Mouse (Mus musculus): ENCODE results near the gene Stk38l. TPM values are rescaled to one million over a fixed set of nuclear protein-coding genes. Genes with fewer than 3 reads are reported as not detected.
A peak's percentile ranks its signal among the peaks of the same experiment; 100 is the strongest.

Stk38l gene
- polyA plus RNA-seq, 1 experiment: 0.59 TPM

DNA sequence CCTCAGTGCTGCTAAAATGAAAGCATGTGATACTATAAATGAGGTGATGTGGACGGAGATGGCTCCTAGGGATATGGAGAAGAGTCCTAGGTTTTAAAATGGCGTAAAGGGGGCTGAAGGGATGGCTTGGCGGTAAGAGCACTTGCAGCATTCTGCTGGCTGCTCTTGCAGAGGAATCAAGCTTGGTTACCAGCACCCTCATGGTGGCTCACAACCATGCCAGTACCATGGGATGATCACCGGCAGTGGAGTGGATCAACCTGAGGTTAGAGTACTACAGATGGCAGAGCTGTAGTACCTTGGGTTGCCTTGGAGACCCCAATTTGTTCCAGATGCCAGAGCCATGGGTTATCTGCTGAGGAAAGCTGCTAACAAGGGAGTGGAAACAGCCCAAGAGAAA is 26.4 kb upstream of the Stk38l start:
- TF ChIP-seq GATA1 (IDR thresholded peaks at IDR 0.05; ENCODE audit: borderline replicate concordance, low read length): no peak
- TF ChIP-seq FLI1 (IDR thresholded peaks at IDR 0.05; ENCODE audit: low read length): no peak
- Histone ChIP-seq H3K27me3 (replicated peaks) (no peaks in the 10 kb centered on the region), H3K4me3 (replicated peaks) (peak overlapping the region; percentile 2), H3K4me1 (peaks cover 36% of the 10 kb centered on the region), H3K36me3 (replicated peaks; ENCODE audit: low read length) (peaks cover 5% of the 10 kb centered on the region), H3K9me3 (peaks cover 9% of the 10 kb centered on the region)

GRCm38 (mm10) chr6:146700461-146700860 is 24.3 kb upstream of the Stk38l start:
- H3K36me3 ChIP-seq (replicated peaks; ENCODE audit: low read length): peaks cover 5% of the 10 kb centered on the region
- TF ChIP-seq FLI1 (IDR thresholded peaks at IDR 0.05; ENCODE audit: low read length) (no peak), GATA1 (IDR thresholded peaks at IDR 0.05; ENCODE audit: borderline replicate concordance, low read length) (no peak)

GRCm38 (mm10) chr6:146702126-146702881 is 22.5 kb upstream of the Stk38l start:
- Histone ChIP-seq H3K27me3 (replicated peaks) (no peaks in the 10 kb centered on the region), H3K9me3 (peaks cover 15% of the 10 kb centered on the region), H3K4me3 (replicated peaks) (no peak overlapping the region), H3K4me1 (peaks cover 30% of the 10 kb centered on the region), H3K36me3 (replicated peaks; ENCODE audit: low read length) (peaks cover 5% of the 10 kb centered on the region)
- TF ChIP-seq FLI1 (IDR thresholded peaks at IDR 0.05; ENCODE audit: low read length): no peak
- no peak for TF ChIP-seq GATA1 (IDR thresholded peaks at IDR 0.05; ENCODE audit: borderline replicate concordance, low read length)

More at GRCm38 (mm10) chr6:146700461-146700860, 24.3 kb upstream of the Stk38l start:
- H3K4me3 ChIP-seq (replicated peaks): no peak overlapping the region
- H3K4me1 ChIP-seq: peaks cover 36% of the 10 kb centered on the region
- no peaks in the 10 kb centered on the region for H3K27me3 ChIP-seq (replicated peaks)
- peaks cover 12% of the 10 kb centered on the region for H3K9me3 ChIP-seq

GRCm38 (mm10) chr6:146703351-146703750 is 21.4 kb upstream of the Stk38l start:
- H3K27me3 ChIP-seq (replicated peaks): no peaks in the 10 kb centered on the region
- peaks cover 19% of the 10 kb centered on the region for H3K4me1 ChIP-seq
- H3K9me3 ChIP-seq: peaks cover 15% of the 10 kb centered on the region
- no peak overlapping the region for H3K4me3 ChIP-seq (replicated peaks)
- TF ChIP-seq FLI1 (IDR thresholded peaks at IDR 0.05; ENCODE audit: low read length): no peak
- TF ChIP-seq GATA1 (IDR thresholded peaks at IDR 0.05; ENCODE audit: borderline replicate concordance, low read length): no peak
- H3K36me3 ChIP-seq (replicated peaks; ENCODE audit: low read length): peaks cover 5% of the 10 kb centered on the region

GRCm38 (mm10) chr6:146705631-146706030 is 19.2 kb upstream of the Stk38l start:
- Histone ChIP-seq H3K9me3 (peaks cover 9% of the 10 kb centered on the region), H3K4me1 (peaks cover 14% of the 10 kb centered on the region), H3K4me3 (replicated peaks) (no peak overlapping the region), H3K27me3 (replicated peaks) (no peaks in the 10 kb centered on the region), H3K36me3 (replicated peaks; ENCODE audit: low read length) (peaks cover 2% of the 10 kb centered on the region)
- TF ChIP-seq GATA1 (IDR thresholded peaks at IDR 0.05; ENCODE audit: borderline replicate concordance, low read length) (no peak), FLI1 (IDR thresholded peaks at IDR 0.05; ENCODE audit: low read length) (no peak)

GRCm38 (mm10) chr6:146719606-146720005 is 5.2 kb upstream of the Stk38l start:
- Histone ChIP-seq H3K4me1 (peaks cover 8% of the 10 kb centered on the region; the same call in 1 of the 2 replicates), H3K4me3 (replicated peaks) (no peak overlapping the region), H3K9me3 (no peaks in the 10 kb centered on the region), H3K27me3 (replicated peaks) (no peaks in the 10 kb centered on the region), H3K36me3 (replicated peaks; ENCODE audit: low read length) (no peaks in the 10 kb centered on the region)
- TF ChIP-seq FLI1 (IDR thresholded peaks at IDR 0.05; ENCODE audit: low read length) (no peak), GATA1 (IDR thresholded peaks at IDR 0.05; ENCODE audit: borderline replicate concordance, low read length) (no peak)

- Histone ChIP-seq H3K4me3 (replicated peaks) (no peak overlapping the region), H3K4me1 (peaks cover 25% of the 10 kb centered on the region), H3K36me3 (replicated peaks; ENCODE audit: low read length) (peaks cover 8% of the 10 kb centered on the region), H3K27me3 (replicated peaks) (no peaks in the 10 kb centered on the region), H3K9me3 (no peaks in the 10 kb centered on the region)
- TF ChIP-seq GATA1 (IDR thresholded peaks at IDR 0.05; ENCODE audit: borderline replicate concordance, low read length): no peak
- TF ChIP-seq FLI1 (IDR thresholded peaks at IDR 0.05; ENCODE audit: low read length): no peak
Observed at GRCm38 (mm10) chr6:146723805-146724204, 990 bp upstream of the Stk38l start.

- Histone ChIP-seq H3K27me3 (replicated peaks) (no peaks in the 10 kb centered on the region), H3K36me3 (replicated peaks; ENCODE audit: low read length) (peaks cover 20% of the 10 kb centered on the region), H3K4me1 (peaks cover 28% of the 10 kb centered on the region), H3K9me3 (no peaks in the 10 kb centered on the region), H3K4me3 (replicated peaks) (peak overlapping the region; percentile 96)
- no peak for TF ChIP-seq GATA1 (IDR thresholded peaks at IDR 0.05; ENCODE audit: borderline replicate concordance, low read length)
- no peak for TF ChIP-seq FLI1 (IDR thresholded peaks at IDR 0.05; ENCODE audit: low read length)
Observed at GRCm38 (mm10) chr6:146725384-146725791, 593 bp downstream of the Stk38l start.

DNA sequence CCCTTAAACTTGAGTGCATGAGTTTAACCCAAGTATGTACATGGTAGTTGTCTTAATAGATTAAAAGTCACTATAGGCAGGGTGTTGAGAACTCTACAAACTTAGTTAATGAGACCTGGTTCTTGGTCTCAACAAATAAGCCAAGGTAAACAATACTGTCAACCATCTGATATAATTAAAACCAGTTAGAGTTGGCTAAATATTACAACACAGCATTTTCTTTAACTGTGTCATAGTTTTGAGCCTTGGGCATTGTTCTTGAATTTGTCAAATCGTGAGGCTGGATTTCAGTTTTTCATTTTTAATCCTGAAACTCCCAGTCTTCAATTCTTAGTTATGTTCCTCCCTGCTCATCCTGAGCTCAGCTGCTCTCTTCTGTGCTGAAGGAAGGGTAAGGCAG is 6.2 kb downstream of the Stk38l start:
- no peak overlapping the region for H3K4me3 ChIP-seq (replicated peaks)
- H3K27me3 ChIP-seq (replicated peaks): no peaks in the 10 kb centered on the region
- peaks cover 39% of the 10 kb centered on the region for H3K36me3 ChIP-seq (replicated peaks; ENCODE audit: low read length)
- TF ChIP-seq FLI1 (IDR thresholded peaks at IDR 0.05; ENCODE audit: low read length) (no peak), GATA1 (IDR thresholded peaks at IDR 0.05; ENCODE audit: borderline replicate concordance, low read length) (no peak)
- no peaks in the 10 kb centered on the region for H3K9me3 ChIP-seq
- H3K4me1 ChIP-seq: peaks cover 74% of the 10 kb centered on the region

DNA sequence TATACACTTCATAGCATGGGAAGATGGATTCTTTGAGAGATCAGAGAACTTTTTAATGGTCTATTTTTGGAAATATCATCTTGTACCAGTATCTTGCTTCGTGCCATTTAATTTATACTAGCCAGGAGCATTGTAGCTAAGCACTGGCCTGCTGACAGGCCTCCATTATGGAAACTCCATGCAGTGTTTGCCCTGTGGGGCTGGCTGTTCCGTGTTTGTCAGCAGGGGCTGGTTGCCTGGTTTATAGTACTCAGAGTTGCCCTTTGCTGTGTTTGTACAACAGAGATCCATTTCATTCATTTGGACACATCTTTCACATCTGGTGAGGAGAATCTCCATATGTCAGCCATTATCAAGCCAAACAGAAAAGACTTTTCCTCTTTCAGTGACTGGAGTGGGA is 6.9 kb downstream of the Stk38l start:
- no peaks in the 10 kb centered on the region for H3K27me3 ChIP-seq (replicated peaks)
- no peak for TF ChIP-seq GATA1 (IDR thresholded peaks at IDR 0.05; ENCODE audit: borderline replicate concordance, low read length)
- TF ChIP-seq FLI1 (IDR thresholded peaks at IDR 0.05; ENCODE audit: low read length): no peak
- H3K36me3 ChIP-seq (replicated peaks; ENCODE audit: low read length): peaks cover 41% of the 10 kb centered on the region
- H3K4me1 ChIP-seq: peaks cover 74% of the 10 kb centered on the region
- no peaks in the 10 kb centered on the region for H3K9me3 ChIP-seq
- no peak overlapping the region for H3K4me3 ChIP-seq (replicated peaks)
